Comparison of ENCODE assay signal across 7 mouse cellular contexts in genomic region chr13:53285756-53286361, GRCm38 (mm10). TPM values are rescaled to one million over a fixed set of nuclear protein-coding genes. Genes with fewer than 3 reads are reported as not detected.
DNase-seq lines count a peak whose midpoint lies in the region; ATAC-seq lines count a peak whose summit lies in the region.

Gene Ror2, minus strand, starts transcription at chr13:53286124.

- no peak within 1 kb of the TSS for H3K27ac ChIP-seq in brown adipose tissue, adult 24 weeks (replicated peaks; ENCODE audit: low read depth, low read length)
- peak within 1 kb of the TSS; percentile 85 for H3K27ac ChIP-seq in intestine, embryonic 15.5 days
- H3K27ac ChIP-seq in lung, embryonic 16.5 days (ENCODE audit: low read length): peak within 1 kb of the TSS; percentile 79
- peak within 1 kb of the TSS; percentile 84 for H3K27ac ChIP-seq in stomach, embryonic 14.5 days (ENCODE audit: low read length)

- WGBS in intestine, embryonic 15.5 days: under 1% methylated on average over 68 of the region's 68 CpGs
- under 1% methylated on average over 56 of the region's 68 CpGs for WGBS in lung, embryonic 16.5 days
- WGBS in stomach, embryonic 14.5 days: under 1% methylated on average over 51 of the region's 68 CpGs

- ATAC-seq in intestine, embryonic 15.5 days: peak; percentile 93
- ATAC-seq in lung, embryonic 16.5 days (ENCODE audit: low read depth): peak; percentile 92
- peak; percentile 89 for ATAC-seq in stomach, embryonic 14.5 days (ENCODE audit: insufficient number of reproducible peaks, insufficient read depth, low FRiP score, low read depth)
- ATAC-seq in erythroid progenitor cell, adult 5-6 weeks (replicated peaks; ENCODE audit: low FRiP score, poor library complexity, severe bottlenecking): no peak

- no peaks in the 10 kb centered on the region for H3K4me1 ChIP-seq in brown adipose tissue, adult 24 weeks (ENCODE audit: control insufficient read depth, insufficient read depth, insufficient read length, low read length)
- peaks cover 16% of the 10 kb centered on the region for H3K4me1 ChIP-seq in intestine, embryonic 15.5 days (replicated peaks)
- H3K4me1 ChIP-seq in lung, embryonic 16.5 days (replicated peaks; ENCODE audit: control insufficient read depth, insufficient read depth, low read length): peaks cover 35% of the 10 kb centered on the region
- peaks cover 34% of the 10 kb centered on the region for H3K4me1 ChIP-seq in stomach, embryonic 14.5 days (ENCODE audit: control insufficient read depth, insufficient read depth, low read length)

- H3K36me3 ChIP-seq in intestine, embryonic 15.5 days: no peaks in the 10 kb centered on the region
- H3K36me3 ChIP-seq in lung, embryonic 16.5 days (ENCODE audit: control insufficient read depth, insufficient read depth, low read length): no peaks in the 10 kb centered on the region
- H3K36me3 ChIP-seq in stomach, embryonic 14.5 days (ENCODE audit: control insufficient read depth, insufficient read depth, low read length): no peaks in the 10 kb centered on the region

- peak within 1 kb of the TSS; percentile 59 for H3K4me3 ChIP-seq in brown adipose tissue, adult 24 weeks (ENCODE audit: insufficient read depth, low read depth, low read length)
- H3K4me3 ChIP-seq in intestine, embryonic 15.5 days (replicated peaks): peak within 1 kb of the TSS; percentile 93
- peak within 1 kb of the TSS; percentile 80 for H3K4me3 ChIP-seq in lung, embryonic 16.5 days (ENCODE audit: low read length)
- peak within 1 kb of the TSS; percentile 82 for H3K4me3 ChIP-seq in stomach, embryonic 14.5 days (ENCODE audit: low read depth, low read length)

- intact Hi-C loops in gastrocnemius, postnatal 36 days (cut with DNase I): loop anchor here (5.0 kb wide), 1 partner anchor 169 kb away; no protein-coding TSS in a partner anchor

- H3K9me3 ChIP-seq in intestine, embryonic 15.5 days: no peaks in the 10 kb centered on the region
- H3K9me3 ChIP-seq in lung, embryonic 16.5 days (ENCODE audit: control insufficient read depth, low read length): no peaks in the 10 kb centered on the region
- H3K9me3 ChIP-seq in stomach, embryonic 14.5 days (ENCODE audit: control insufficient read depth, low read depth, low read length): no peaks in the 10 kb centered on the region

- peak within 1 kb of the TSS; percentile 96 for H3K9ac ChIP-seq in intestine, embryonic 15.5 days
- H3K9ac ChIP-seq in lung, embryonic 16.5 days (ENCODE audit: low read length): peak within 1 kb of the TSS; percentile 92
- peak within 1 kb of the TSS; percentile 82 for H3K9ac ChIP-seq in stomach, embryonic 14.5 days (replicated peaks; ENCODE audit: low read depth, low read length)

- H3K27me3 ChIP-seq in intestine, embryonic 15.5 days (replicated peaks): no peaks in the 10 kb centered on the region
- no peaks in the 10 kb centered on the region for H3K27me3 ChIP-seq in lung, embryonic 16.5 days (ENCODE audit: control insufficient read depth, insufficient read depth, low read depth, low read length)
- H3K27me3 ChIP-seq in stomach, embryonic 14.5 days (ENCODE audit: control insufficient read depth, insufficient read depth, low read length): no peaks in the 10 kb centered on the region

- DNase-seq in NIH3T3 (ENCODE audit: low read depth): peak; percentile 92
- DNase-seq in gastrocnemius, postnatal 36 days: peak; percentile 45 to 62

- peak within 1 kb of the TSS; percentile 75 for H3K4me2 ChIP-seq in intestine, embryonic 15.5 days (replicated peaks)
- H3K4me2 ChIP-seq in lung, embryonic 16.5 days (ENCODE audit: low read depth, low read length): peak within 1 kb of the TSS; percentile 67
- H3K4me2 ChIP-seq in stomach, embryonic 14.5 days (replicated peaks; ENCODE audit: low read depth, low read length): peak within 1 kb of the TSS; percentile 74

RNA-seq across cellular contexts. Expression of gene Ror2, which starts in this region (rescaled TPM):
- 0.55 TPM in 1 of 2 replicates, not detected in the other for polyA plus RNA-seq in brown adipose tissue, adult 24 weeks (2012; ENCODE audit: insufficient read depth, insufficient read length, missing spikeins)
- 1 to 10 TPM in 1 of 2 experiments, under 1 TPM in 1; 0.32 to 1.2 TPM for total RNA-seq in gastrocnemius, postnatal 36 days (2021)
- polyA plus RNA-seq in intestine, embryonic 15.5 days (2015; fragmentation: Nextera tagmentation; extraction: Ambion mirVana): 18.8 and 19.3 TPM in 2 replicates
- polyA plus RNA-seq in lung, embryonic 16.5 days (2015; fragmentation: Nextera tagmentation; extraction: Ambion mirVana): 13.4 and 14.7 TPM in 2 replicates
- 13.9 and 14.0 TPM in 2 replicates for polyA plus RNA-seq in stomach, embryonic 14.5 days (2014; fragmentation: Nextera tagmentation; extraction: Ambion mirVana)
- not detected in 2 replicates for total RNA-seq in erythroid progenitor cell, adult 5-6 weeks (2015; ENCODE audit: low replicate concordance)
- total RNA-seq in erythroid progenitor cell, adult 5-6 weeks (2017; ENCODE audit: low replicate concordance): not detected in 2 replicates
